Mouse (Mus musculus): ENCODE measurements around the gene Gstp1. TPM values are rescaled to one million over a fixed set of nuclear protein-coding genes. Genes with fewer than 3 reads are reported as not detected.
A peak's percentile ranks its signal among the peaks of the same experiment; 100 is the strongest.

The Gstp1 gene
- polyA plus RNA-seq, 1 experiment from 2014 or later = 378 TPM

GRCm38 (mm10) chr19:4036327-4037045, 1.3 kb downstream of the Gstp1 start:
- WGBS = 74% methylated on average over 12 of the region's 12 CpGs
- Histone ChIP-seq H3K36me3 (ENCODE audit: control insufficient read depth, insufficient read depth) (peaks cover 2% of the 10 kb centered on the region), H3K9me3 (replicated peaks; ENCODE audit: control insufficient read depth, low read length) (no peaks in the 10 kb centered on the region), H3K4me3 (ENCODE audit: low read length) (no peak overlapping the region), H3K9ac (ENCODE audit: low read length) (no peak overlapping the region), H3K27ac (ENCODE audit: low read length) (no peak overlapping the region), H3K4me2 (ENCODE audit: low read depth, low read length) (no peak overlapping the region), H3K27me3 (ENCODE audit: control insufficient read depth, insufficient read depth, low read length) (no peaks in the 10 kb centered on the region), H3K4me1 (ENCODE audit: control insufficient read depth, insufficient read depth, low read length) (peaks cover 12% of the 10 kb centered on the region; the same call in 1 of the 2 replicates)
- ATAC-seq (replicated peaks; ENCODE audit: extremely low read depth, insufficient read depth, low FRiP score) = no peak

GRCm38 (mm10) chr19:4033742-4034141, 4.0 kb downstream of the Gstp1 start:
- peaks cover 12% of the 10 kb centered on the region; the same call in 1 of the 2 replicates for H3K4me1 ChIP-seq (ENCODE audit: control insufficient read depth, insufficient read depth, low read length)
- 60% methylated on average over 5 of the region's 5 CpGs for whole genome bisulfite sequencing
- H3K27ac ChIP-seq (ENCODE audit: low read length) = no peak overlapping the region
- H3K4me2 ChIP-seq (ENCODE audit: low read depth, low read length) = no peak overlapping the region
- H3K9ac ChIP-seq (ENCODE audit: low read length) = no peak overlapping the region
- no peak for ATAC-seq (replicated peaks; ENCODE audit: extremely low read depth, insufficient read depth, low FRiP score)
- H3K27me3 ChIP-seq (ENCODE audit: control insufficient read depth, insufficient read depth, low read length) = no peaks in the 10 kb centered on the region
- no peaks in the 10 kb centered on the region for H3K9me3 ChIP-seq (replicated peaks; ENCODE audit: control insufficient read depth, low read length)
- H3K4me3 ChIP-seq (ENCODE audit: low read length) = no peak overlapping the region
- H3K36me3 ChIP-seq (ENCODE audit: control insufficient read depth, insufficient read depth) = peaks cover 2% of the 10 kb centered on the region

DNA sequence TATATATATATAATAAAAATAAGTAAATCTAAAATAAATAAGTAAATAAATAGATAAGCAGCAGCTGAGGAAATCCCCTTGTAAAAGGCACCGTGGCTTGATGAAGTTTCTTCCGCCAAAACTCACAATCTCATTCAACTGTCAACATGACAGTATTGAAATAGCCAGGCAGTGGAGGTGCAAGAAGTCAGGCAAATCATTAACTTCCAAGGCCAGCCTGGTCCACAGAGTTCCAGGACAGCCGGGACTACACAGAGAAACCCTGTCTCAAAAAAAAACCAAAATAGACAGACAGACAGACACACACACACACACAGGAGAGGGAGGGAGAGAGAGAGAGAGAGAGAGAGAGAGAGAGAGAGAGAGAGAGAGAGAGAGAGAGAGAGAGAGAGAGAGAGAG, 4.5 kb downstream of the Gstp1 start:
- H3K4me3 ChIP-seq (ENCODE audit: low read length) = no peak overlapping the region
- H3K27me3 ChIP-seq (ENCODE audit: control insufficient read depth, insufficient read depth, low read length) = no peaks in the 10 kb centered on the region
- H3K4me2 ChIP-seq (ENCODE audit: low read depth, low read length) = no peak overlapping the region
- H3K4me1 ChIP-seq (ENCODE audit: control insufficient read depth, insufficient read depth, low read length) = peaks cover 10% of the 10 kb centered on the region; the same call in 1 of the 2 replicates
- no peak overlapping the region for H3K9ac ChIP-seq (ENCODE audit: low read length)
- peaks cover 2% of the 10 kb centered on the region for H3K36me3 ChIP-seq (ENCODE audit: control insufficient read depth, insufficient read depth)
- H3K27ac ChIP-seq (ENCODE audit: low read length) = no peak overlapping the region
- H3K9me3 ChIP-seq (replicated peaks; ENCODE audit: control insufficient read depth, low read length) = no peaks in the 10 kb centered on the region
- no peak for ATAC-seq (replicated peaks; ENCODE audit: extremely low read depth, insufficient read depth, low FRiP score)
- 64% methylated on average over 3 of the region's 3 CpGs for WGBS

DNA sequence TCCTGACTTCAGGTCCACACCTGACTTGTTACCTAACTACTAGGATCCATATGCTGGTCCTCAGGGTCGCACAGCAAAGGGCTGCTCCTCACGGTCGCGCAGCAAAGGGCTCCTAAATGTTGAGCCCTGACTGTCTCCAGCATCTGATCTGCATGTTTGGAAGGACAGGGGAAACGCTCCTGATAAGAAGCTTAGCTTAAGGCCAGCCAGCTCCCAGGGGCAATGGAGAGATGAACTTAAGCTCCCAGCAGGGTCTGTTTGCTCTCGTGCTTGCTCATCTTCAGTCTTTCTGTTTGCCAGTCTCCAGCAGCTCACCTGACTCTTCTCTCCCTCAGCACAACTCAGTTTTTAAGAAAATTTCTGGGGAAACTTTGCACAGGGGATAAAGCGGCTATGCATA, 5.1 kb downstream of the Gstp1 start:
- Histone ChIP-seq H3K4me3 (ENCODE audit: low read length) (no peak overlapping the region), H3K4me2 (ENCODE audit: low read depth, low read length) (no peak overlapping the region), H3K4me1 (ENCODE audit: control insufficient read depth, insufficient read depth, low read length) (peaks cover 9% of the 10 kb centered on the region; the same call in 1 of the 2 replicates), H3K9me3 (replicated peaks; ENCODE audit: control insufficient read depth, low read length) (no peaks in the 10 kb centered on the region), H3K9ac (ENCODE audit: low read length) (no peak overlapping the region), H3K27me3 (ENCODE audit: control insufficient read depth, insufficient read depth, low read length) (no peaks in the 10 kb centered on the region), H3K27ac (ENCODE audit: low read length) (no peak overlapping the region), H3K36me3 (ENCODE audit: control insufficient read depth, insufficient read depth) (peaks cover 2% of the 10 kb centered on the region)
- 45% methylated on average over 7 of the region's 7 CpGs for WGBS
- ATAC-seq (replicated peaks; ENCODE audit: extremely low read depth, insufficient read depth, low FRiP score) = no peak

GRCm38 (mm10) chr19:4027576-4027975, 10.2 kb downstream of the Gstp1 start:
- ATAC-seq (replicated peaks; ENCODE audit: extremely low read depth, insufficient read depth, low FRiP score) = no peak
- Histone ChIP-seq H3K9ac (ENCODE audit: low read length) (no peak overlapping the region), H3K27ac (ENCODE audit: low read length) (no peak overlapping the region), H3K27me3 (ENCODE audit: control insufficient read depth, insufficient read depth, low read length) (no peaks in the 10 kb centered on the region), H3K4me1 (ENCODE audit: control insufficient read depth, insufficient read depth, low read length) (no peaks in the 10 kb centered on the region), H3K36me3 (ENCODE audit: control insufficient read depth, insufficient read depth) (no peaks in the 10 kb centered on the region), H3K9me3 (replicated peaks; ENCODE audit: control insufficient read depth, low read length) (peaks cover 15% of the 10 kb centered on the region), H3K4me3 (ENCODE audit: low read length) (no peak overlapping the region), H3K4me2 (ENCODE audit: low read depth, low read length) (no peak overlapping the region)

DNA sequence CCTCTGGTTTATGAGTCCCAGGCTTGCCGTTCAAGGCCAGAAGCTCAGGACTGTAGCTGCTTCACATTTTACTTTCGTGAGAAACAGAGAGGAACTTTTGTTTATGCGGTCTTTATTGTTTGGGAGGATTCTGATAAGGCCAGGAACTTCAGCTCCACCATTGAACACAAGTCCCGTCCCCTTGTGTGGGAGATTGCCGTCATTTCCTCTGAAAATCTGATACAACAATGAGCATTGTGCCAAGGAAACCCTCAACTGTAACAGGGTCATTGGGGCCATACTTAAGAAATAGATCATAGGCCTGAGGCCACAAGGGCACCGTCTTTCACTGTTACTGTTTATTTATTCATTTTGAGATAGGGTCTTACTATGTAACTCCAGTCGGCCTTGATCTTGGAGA, 14.6 kb downstream of the Gstp1 start:
- Histone ChIP-seq H3K4me3 (ENCODE audit: low read length) (no peak overlapping the region), H3K4me2 (ENCODE audit: low read depth, low read length) (no peak overlapping the region), H3K9me3 (replicated peaks; ENCODE audit: control insufficient read depth, low read length) (peaks cover 15% of the 10 kb centered on the region), H3K27ac (ENCODE audit: low read length) (no peak overlapping the region; the same call in 1 of the 2 replicates), H3K4me1 (ENCODE audit: control insufficient read depth, insufficient read depth, low read length) (peaks cover 4% of the 10 kb centered on the region; the same call in 1 of the 2 replicates), H3K27me3 (ENCODE audit: control insufficient read depth, insufficient read depth, low read length) (no peaks in the 10 kb centered on the region), H3K36me3 (ENCODE audit: control insufficient read depth, insufficient read depth) (no peaks in the 10 kb centered on the region), H3K9ac (ENCODE audit: low read length) (no peak overlapping the region)
- ATAC-seq (replicated peaks; ENCODE audit: extremely low read depth, insufficient read depth, low FRiP score) = no peak
- 56% methylated on average over 7 of the region's 7 CpGs for WGBS

DNA sequence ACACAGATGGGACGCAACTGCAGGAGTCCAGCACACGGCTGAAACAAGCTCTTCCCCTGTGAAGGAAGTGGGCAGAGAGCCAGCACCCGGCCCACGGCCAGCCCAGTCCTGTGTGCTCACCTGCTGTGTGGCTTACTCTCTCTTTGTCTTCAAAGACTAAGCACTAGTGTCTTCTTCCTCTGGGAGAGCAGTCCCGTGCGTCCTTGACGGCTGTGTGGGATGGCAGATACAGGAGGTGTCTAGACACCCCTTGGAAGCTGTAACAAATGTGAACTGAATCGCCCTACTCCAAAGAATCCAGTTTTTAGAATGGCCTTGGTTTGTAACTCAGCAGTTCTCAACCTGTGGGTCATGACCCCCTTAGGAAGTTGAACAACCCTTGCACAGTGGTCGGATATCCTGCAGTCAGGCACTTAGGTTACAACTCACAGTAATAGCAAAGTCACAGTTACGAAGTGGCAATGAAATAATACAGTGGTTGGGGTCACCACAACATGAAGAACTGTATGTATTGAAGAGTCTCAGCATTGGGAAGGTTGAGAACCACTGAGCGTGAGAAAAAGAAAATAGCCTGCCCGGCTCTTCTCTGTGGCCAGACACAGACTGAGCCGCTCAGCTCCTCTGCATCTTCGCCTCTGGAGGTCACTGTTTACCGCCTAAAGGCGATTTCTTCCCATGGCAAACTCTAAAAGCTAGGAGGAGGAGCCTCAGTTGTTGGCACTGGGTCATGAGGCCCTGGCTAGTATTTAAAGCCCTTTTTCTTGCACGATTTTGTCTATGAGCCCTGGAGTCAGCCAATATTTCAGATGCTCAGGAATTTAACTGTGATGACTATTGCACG, 18.8 kb downstream of the Gstp1 start:
- 27% methylated on average over 18 of the region's 18 CpGs for WGBS
- Histone ChIP-seq H3K4me2 (ENCODE audit: low read depth, low read length) (0 out of 2 replicates have a peak overlapping the region, but pooled peaks have one; percentile 5), H3K36me3 (ENCODE audit: control insufficient read depth, insufficient read depth) (no peaks in the 10 kb centered on the region), H3K4me1 (ENCODE audit: control insufficient read depth, insufficient read depth, low read length) (peaks cover 4% of the 10 kb centered on the region; the same call in 1 of the 2 replicates), H3K9ac (ENCODE audit: low read length) (0 out of 2 replicates have a peak overlapping the region, but pooled peaks have one; percentile 3), H3K4me3 (ENCODE audit: low read length) (no peak overlapping the region), H3K9me3 (replicated peaks; ENCODE audit: control insufficient read depth, low read length) (no peaks in the 10 kb centered on the region), H3K27me3 (ENCODE audit: control insufficient read depth, insufficient read depth, low read length) (no peaks in the 10 kb centered on the region), H3K27ac (ENCODE audit: low read length) (no peak overlapping the region)
- peak; percentile 85 for ATAC-seq (replicated peaks; ENCODE audit: extremely low read depth, insufficient read depth, low FRiP score)

DNA sequence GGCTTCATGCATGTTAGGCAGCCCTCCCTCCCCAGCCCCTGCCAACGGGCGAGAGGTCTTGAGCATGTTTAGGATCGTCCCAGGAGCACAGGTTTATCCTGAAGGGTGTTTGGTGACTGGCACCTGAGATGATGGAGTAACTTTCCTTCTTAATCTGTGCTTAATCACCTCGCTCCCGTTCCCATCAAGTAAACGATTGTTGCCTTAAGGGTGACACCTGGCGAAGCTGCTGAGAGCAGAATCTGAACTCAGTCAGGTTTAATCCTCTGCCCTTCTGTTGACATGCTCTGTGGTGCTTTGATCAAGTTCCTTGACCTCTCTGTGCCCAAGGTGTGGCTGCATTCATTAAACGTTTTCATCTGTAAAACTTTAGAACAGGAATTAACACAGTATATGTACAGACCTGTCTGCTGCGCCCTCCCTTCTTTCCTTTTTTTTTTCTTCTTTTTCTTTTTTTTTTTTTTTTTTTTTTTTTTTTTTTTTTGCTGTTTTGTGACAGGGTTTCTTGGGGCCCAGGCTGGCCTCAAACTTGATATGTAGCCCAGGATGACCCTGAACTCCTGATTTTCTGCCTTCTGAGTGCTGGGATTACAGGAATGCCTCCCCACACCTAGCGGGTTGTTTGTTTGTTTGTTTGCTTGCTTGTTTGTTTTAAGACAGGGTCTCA, 19.7 kb downstream of the Gstp1 start:
- no peak overlapping the region for H3K4me2 ChIP-seq (ENCODE audit: low read depth, low read length)
- H3K4me1 ChIP-seq (ENCODE audit: control insufficient read depth, insufficient read depth, low read length) = peaks cover 4% of the 10 kb centered on the region
- 62% methylated on average over 10 of the region's 10 CpGs for WGBS
- no peak overlapping the region for H3K27ac ChIP-seq (ENCODE audit: low read length)
- no peaks in the 10 kb centered on the region for H3K27me3 ChIP-seq (ENCODE audit: control insufficient read depth, insufficient read depth, low read length)
- no peak for ATAC-seq (replicated peaks; ENCODE audit: extremely low read depth, insufficient read depth, low FRiP score)
- no peak overlapping the region for H3K9ac ChIP-seq (ENCODE audit: low read length)
- no peaks in the 10 kb centered on the region for H3K36me3 ChIP-seq (ENCODE audit: control insufficient read depth, insufficient read depth)
- H3K4me3 ChIP-seq (ENCODE audit: low read length) = no peak overlapping the region
- no peaks in the 10 kb centered on the region for H3K9me3 ChIP-seq (replicated peaks; ENCODE audit: control insufficient read depth, low read length)
